Mouse (Mus musculus) frontal cortex, postnatal 25 days (tissue): Measurements from ENCODE around the gene Gm12216.

Experiments
- DNase-seq, 2 experiments: peaks; one replicate each; pipeline ENCODE4 v3.0.0; 2022; ENCODE audit warnings: low spot score in 2 of 2

The Gm12216 gene

DNA sequence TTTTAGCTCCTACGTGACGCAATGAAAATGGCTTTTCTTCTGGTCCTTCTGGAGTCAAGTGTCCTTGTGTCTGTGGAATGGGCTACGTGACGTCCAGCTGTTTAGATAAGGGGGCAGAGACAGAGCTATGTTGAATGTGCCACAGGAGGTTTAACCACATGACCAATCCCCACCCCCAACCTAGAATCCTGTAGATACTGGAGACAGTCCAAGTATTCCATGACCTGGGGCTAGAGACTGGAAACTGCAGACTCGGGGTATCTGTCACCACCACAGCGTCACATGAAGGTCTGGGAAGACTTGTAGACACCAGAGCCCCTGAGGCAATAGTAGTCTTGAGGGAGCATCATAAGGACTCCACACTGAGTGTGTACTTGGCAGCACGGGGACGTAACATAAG lies 63.2 kb downstream of the Gm12216 start:
- no peak for DNase-seq

DNA sequence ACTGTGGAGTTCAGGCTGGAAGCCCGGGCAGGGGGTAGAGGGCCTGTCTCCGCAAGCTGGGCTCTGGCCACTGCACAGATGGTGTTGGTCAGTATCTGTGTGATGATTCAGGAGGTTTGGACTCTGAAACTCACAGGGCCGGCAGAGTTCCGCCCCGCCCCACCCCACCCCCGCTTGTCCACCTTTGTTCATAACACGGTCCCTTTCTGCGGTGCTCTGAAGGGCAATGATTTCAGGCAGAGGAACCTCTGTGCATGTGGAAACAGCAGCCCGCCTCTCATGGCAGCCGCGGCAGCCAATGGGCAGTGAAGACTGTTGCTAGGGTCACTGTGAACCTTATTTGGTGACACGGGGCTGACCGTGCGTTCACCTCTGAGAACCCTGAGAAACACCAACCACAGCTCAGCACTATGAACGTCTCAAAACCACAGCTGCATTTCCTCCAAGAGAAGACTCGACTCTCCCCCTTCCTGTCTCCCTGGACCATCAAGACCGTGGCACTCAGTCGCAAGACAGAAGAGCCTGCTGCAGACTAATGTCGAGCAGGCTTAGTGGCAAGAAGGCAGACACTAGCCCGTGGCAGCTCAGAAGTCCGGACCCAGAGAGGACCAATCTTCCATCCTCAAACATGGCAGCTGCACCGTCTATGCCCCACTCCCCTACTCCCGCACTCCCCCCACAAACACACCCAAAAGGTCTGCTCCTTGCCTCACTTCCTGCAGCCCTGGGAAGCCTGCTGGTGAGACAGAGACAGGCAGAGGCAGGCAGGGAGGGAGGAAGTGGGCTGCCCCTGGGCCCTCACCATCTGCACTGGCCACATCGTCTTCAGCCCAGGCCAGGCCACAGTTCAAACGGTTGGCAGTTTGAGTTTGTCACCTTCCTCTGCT lies 64.1 kb downstream of the Gm12216 start:
- DNase-seq: no peak

DNA sequence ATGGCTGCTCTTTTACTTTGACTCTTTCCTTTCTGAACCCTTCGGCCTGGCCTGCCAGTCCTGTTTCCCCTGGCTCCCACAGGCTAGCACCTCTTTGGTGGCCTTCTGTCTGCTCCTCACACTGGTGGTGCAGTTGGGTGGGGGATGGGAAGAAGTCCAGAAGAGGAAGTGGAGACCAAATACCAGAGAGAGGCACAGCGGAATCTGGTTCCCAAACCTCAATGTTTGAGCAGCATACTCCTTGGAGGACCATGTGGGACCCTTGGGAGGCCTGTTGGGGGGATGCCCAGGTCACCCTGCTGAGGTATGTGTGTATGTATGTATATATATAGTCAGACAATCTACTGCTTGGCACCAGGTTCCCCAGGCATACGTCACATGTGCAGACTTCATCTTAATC lies 65.0 kb downstream of the Gm12216 start:
- no peak for DNase-seq

DNA sequence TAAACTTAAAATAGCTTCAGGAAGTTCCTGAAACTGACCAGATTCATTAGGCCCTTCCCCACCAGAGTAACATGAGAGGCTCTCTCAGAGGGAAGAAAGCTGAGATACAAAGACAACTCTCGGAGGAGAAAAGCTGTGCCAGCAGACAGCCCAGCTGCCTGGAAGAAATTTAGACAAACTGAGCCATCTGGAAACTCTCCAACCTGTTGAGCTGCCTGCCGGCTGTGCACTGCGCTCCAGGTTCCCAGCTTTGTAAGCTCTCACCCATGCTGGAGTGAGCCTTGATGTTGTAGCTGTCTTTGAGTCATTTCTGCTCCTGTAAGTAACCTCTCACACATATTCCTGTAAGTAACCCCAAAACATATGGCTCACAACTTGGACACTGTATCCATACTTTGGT lies 66.1 kb downstream of the Gm12216 start:
- no peak for DNase-seq

DNA sequence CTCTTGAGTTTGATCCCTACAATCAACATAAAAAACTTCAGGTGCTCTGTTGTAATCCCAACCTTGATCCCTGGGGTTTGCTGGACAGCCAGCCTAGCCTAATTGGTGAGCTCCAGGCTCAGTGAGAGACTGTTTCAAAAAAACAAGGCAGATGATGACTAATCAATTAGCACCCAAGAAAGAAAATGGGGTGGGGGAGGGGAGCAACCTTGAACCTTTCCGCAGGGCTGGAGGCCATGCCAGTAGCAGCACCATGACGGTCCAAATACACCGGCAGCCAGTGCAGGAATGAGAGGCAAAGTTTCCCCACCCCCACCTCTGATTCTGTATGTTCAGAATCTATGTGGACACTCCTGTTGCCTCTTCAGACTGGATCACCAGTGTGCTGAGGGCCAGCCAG lies 69.8 kb downstream of the Gm12216 start:
- no peak for DNase-seq

DNA sequence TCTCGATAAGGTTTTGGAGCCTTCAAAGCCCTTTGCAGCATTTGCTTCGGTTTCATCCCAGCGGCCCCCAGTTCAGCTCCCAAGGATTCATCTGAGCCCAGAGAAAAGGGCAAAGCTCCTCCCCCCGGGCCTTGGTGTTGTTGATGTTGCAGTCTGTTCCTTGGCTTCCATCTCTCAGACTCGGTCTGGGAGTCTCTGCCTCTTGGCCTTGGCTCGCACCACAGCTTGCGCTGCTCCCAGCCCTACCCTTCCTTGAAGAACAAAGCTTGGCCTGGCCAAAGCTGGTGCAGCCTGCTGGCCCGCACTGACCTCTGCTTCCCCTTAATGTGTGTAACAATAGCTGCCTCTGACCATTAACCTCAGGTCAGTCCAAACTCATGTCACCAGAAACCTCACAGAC lies 70.9 kb downstream of the Gm12216 start:
- no peak for DNase-seq

DNA sequence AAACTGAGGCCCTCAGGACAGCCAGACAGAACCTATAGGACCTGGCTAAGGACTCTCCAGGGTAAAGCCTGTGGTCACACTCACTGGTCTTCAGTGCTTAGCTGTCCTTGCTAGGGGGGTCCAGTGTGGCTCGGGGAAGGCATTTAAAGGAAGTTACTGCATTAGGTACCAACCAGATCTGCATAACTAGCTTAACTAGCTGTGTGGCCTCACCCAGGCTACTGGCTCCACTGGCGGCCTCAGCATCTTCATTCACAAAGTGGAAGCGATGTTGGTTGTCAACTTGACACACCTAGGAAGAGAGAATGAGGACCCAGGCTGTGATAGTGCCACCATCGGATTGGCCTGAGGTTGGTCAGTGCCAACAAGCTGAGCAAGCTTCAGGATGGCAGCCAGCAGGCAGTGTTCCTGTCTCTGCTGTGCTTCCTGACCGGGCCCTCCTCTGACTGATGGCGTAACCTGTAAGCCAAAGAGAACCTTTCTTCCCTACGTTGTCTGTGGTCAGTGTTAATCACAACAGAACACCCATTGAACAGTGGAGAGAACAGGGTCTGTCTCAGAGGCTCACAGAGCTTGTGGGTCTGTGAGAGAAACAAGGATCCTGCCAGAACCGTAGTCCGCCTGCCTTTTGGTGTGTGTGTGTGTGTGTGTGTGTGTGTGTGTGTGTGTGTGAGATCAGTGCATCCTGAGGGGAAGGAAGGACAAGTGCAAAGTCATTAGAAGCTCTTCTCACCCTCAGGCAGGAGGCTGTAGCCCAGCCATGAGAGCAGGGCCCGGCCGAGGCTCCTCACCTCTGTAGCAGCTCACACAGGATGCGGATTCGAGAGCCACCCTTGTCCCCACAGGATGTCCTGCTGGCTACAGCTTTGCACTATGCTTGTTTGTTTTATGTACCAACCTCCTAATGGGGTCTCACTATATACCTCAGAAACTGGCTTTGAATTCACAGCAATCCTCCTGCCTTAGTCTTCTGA lies 72.7 kb downstream of the Gm12216 start:
- DNase-seq: no peak

DNA sequence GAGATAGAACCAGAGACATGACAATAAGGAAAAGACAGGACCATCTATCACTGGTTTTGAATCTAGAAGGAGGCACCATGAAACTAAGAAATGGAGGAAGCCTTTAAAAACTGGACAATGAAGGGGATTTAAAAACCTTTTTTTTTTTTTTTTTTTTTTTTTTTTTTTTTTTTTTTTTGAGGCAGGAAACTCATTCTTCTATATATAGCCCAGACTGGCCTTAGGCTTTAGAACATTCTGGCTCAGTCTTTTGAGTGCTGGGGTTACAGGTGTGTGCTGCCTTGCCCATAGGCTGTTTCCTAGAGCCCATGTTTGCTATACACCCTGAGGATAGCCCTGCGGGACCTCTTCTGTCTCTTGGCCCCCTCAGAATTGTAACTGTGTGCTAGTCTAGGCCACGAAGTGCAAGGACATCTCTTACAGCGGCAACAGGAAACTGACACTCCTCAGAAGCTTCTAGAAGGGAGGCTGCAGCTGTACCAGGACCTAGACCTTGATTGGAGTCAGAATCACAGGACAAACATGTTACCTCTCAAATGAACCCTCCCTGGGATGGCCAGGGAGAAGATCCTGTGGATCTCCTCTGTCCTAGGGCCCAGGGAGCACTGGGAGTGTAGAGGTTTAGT lies 73.6 kb downstream of the Gm12216 start:
- DNase-seq: no peak

DNA sequence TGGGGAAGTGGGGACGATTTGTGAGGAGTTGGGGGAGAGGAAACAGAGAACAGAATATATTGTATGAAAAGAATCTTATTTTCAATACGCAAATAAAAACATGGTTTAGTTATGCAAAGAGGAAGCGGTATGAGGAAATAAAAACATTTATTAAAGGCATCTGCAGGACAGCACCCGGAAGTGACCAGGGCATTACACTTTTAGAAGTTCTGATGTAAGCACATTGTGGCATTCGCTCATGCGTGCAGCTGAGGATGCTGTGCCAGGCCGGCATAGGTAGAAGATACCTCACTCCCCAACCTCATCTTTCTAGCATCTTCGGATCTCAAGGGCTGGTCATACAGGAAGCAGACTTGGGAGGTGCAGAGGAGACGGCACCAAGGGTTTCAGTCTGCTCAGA lies 75.8 kb downstream of the Gm12216 start:
- DNase-seq: no peak

DNA sequence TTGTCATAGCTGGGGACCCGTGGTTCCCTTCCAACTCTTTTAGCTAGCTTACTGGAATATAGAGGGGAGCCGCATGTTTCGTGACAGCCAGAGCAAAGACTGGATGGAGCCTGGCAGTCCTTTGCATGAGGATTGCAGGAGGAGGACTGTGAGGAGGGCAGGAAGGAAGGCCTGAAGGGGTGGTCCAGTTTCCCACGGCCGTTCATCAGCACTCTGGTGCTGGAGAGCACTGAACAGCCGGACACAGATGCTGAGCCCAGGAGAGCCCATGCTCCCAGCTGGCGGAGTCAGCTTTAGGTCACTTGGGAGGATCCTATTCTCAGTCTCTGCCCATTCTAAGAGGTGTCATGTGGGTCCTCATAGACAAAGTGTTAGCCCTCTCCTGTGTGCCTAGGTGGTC lies 77.1 kb downstream of the Gm12216 start:
- DNase-seq: no peak

DNA sequence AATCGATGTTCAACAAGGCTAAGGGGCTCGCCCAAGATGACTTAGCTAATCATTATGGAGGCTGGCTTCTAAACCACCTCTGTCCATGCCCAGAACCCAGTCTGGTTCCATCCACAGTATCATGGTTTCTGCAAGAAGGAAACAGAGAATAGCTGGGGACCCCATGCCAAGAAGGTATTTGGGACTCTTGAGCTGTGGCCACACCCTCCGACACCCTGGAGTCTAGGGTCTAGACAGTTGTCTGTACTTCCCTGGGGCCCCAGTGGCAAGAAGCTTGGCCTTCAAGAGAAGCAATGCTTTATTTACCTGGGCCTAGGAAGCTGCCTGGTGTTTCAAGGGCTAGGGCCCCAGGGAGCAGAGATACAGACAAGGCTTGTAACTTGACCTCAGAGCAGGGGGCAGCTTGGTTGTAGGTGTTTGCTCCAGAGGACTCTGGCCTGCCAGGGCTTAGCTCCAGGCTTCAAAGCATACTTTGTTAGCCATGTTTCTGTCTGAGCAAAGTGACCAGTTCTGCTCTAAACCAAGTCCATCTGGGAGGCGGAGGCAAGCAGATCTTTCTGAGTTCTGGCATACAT lies 77.8 kb downstream of the Gm12216 start:
- DNase-seq: no peak

DNA sequence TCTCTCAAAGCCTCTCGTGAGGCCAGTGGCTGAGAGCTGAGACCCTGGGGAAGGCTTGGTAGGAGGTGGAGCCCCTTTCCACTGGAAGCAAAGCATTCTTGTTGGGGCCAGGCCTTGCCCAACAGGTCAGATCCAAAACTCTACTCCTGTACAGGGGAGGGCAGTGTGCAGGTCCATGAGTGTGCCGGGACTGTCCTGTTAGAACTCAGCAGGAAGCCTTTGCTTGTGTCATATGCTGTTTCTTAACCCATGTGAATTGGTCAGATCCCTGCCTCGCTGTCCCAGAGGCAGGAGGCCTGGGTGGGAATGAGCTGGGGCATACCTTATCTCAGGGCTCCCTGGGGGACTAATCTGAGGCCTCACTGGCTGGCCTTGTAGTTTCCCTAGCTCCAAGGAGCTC lies 78.8 kb downstream of the Gm12216 start:
- DNase-seq: no peak

DNA sequence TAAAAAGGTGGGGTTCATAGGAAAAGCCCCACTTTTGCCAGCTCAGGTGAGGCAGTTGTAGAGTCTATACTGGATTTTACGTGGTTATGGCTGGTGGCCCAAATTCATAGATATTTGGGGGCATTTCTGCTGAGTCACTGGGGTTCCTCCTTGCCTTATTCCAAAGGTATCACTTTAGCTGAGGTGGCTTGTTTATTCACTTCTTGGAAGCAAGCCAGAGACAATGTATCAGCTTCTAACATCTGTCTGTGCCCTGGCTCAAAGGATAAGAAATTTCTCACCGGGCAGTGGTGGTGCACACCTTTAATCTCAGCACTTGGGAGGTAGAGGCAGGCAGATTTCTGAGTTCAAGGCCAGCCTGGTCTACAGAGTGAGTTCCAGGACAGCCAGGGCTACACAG lies 79.2 kb downstream of the Gm12216 start:
- DNase-seq: no peak

DNA sequence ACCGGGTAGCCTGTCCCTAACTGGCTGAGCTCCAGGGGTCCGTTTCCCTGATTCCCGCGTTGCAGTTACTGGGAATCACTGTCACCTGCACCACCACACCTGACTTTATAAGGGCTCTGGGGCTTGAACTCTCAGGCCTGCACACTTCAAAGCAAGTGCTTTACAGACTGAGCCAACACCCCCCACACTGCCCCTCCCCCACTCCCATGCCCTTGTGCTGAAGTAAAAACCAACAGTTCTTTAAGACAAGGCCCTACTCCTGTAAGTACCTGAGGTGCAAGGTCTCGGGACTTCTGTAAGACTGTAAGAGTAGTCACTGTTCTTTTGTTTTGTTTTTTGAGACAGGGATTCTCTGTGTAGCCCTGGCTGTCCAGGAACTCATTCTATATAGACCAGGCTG lies 80.6 kb downstream of the Gm12216 start:
- no peak for DNase-seq

DNA sequence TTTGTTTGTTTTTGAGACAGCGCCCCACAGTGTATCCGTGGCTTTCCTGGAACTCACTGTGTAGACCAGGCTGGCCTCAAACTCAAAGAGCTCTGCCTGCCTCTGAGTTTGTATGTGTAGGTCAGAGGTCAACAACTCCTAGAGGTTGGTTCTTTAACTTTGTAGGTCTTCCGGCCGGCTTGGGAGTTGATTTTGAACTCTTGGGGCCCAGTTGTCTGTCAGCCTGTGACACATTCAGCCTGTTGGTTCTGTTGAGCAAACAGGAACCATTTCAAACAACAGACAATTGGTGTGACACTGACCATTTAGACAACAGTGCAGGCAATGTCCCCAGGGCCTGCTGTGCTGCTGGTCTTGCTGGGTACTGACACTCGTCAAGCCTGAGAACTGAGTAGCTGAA lies 81.3 kb downstream of the Gm12216 start:
- DNase-seq: no peak

DNA sequence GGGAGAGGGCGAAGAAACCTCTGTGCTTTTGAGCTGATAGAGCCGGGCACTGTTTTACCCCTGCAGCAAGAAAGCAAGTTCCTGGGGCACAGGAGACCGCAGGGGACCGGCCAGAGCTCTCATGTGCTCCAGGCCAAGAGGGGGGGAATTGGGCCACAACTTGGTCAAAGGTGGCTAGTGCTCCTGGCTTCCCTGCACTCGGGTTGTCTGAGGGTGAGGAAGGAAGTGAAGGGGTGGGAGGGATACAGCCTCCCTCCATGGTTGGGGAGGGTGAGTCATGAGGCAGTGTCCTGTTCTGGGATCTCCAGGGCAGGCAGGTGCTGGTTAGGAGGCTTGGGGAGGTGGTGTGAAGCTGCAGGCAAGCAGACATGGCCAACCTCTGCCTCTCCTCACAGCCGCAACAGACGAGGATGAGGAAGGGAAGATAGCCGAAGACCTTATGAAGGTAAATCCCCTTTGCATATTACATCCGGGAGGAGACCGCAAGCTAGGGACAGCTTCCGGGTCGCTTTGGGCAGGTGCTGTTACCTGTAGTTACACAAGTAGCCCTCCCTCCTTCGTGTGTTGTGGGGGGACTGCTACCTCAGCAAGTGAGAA lies 84.3 kb downstream of the Gm12216 start:
- no peak for DNase-seq

DNA sequence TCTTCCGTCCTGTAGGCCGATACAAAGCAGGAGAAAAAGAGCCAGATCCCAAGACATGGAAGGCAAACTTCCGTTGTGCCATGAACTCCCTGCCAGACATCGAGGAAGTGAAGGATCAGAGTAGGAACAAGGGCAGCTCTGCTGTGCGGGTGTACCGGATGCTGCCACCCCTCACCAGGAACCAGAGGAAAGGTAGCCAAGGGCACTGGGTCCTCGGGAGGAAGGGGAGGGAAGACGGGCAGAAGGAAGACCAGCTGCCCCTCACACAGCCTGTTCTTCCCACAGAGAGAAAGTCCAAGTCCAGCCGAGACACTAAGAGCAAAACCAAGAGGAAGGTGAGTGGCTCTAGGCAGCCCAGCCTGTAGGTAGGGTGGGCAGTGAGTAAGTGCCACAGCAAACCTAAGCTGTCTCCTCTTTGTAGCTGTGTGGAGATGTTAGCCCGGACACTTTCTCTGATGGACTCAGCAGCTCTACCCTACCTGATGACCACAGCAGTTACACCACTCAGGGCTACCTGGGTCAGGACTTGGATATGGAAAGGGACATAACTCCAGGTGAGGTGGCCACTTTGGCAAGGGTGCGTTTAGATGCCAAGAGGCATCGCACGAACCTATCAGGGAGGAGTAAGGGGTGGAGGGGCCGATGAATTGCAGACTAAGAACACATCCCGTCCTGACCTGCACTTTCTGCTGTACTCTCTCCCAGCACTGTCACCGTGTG lies 85.3 kb downstream of the Gm12216 start:
- no peak for DNase-seq

DNA sequence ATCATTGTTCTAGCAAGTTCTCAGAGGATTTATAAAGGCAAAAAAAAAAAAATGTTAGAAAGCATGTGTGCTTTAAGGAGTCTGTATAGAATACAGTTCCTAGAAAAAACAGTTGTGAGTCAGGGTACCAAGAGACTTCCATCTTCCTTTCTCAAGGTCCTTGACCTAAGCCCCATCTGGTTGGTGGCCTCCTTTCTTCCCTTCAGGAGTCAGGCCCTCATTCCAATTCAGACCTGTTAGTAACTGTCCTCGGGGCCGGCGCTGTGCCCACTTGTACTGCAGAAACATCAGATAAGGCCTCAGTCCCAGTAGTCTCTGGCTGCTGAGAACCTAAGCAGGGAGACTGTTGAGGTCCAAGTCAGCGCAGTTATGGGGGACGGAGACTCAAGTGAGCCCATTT lies 86.0 kb downstream of the Gm12216 start, which contains the start of gene Gm17334:
Gene Gm17334, minus strand, starts transcription at position 101 of the 400 bp plus-strand sequence.
- no peak for DNase-seq

DNA sequence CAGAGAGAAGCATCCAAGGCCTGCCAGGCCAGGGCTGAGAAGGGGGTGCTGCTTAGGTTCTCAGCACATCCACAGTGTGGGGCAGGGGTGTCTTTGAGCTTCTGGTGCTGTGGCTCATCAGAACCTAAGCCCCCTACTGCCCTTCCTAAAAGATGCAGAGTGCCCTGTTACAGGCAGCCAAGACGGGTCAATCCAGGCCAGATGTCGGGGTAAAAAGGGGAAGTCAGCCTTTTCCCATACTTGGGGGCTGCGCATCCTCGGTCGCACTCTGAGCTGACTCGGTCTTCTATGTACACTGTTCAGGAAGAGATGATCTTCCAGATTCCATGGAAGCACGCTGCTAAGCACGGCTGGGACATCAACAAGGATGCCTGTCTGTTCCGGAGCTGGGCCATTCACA lies 86.5 kb downstream of the Gm12216 start:
- DNase-seq: no peak

DNA sequence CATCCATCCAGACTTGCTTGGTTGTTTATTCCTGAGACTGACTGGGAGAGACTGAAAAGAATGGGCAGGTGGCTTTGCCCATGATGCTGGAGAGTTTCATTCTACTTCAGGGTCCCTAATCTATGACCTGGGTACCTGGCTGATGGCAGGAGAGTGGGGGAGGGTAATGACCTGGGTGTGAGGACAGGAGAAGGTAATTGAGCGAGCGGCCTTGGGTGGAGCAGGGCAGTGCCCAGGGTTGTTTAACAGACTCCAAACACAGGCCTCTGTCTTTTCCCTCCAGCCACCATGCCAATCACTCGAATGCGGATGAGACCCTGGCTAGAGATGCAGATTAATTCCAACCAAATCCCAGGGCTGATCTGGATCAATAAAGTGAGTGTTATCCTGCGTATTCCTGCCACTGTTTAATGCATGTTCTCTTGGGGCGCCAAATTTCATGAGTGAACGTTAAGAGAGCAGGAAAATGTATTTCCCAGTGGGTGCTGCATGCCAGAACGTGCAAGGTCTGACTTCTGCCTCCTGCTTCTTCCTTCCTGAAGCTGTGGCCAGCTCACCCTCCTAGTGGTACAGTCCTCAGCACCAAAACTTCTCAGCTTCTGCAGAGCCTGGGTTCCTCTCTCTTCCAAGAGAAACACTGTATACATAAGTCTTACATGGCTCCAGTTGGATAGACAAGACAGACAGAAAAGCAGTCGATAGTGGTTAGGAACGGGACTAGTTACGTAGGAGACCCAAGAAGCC lies 87.9 kb downstream of the Gm12216 start:
- DNase-seq: no peak
